Mouse (Mus musculus): ENCODE measurements at regions not wholly inside any gene's neighbourhood (a gene's known extent, or its start where the extent isn't known, plus 50 kb on each side); places are given as distances from the start of the nearest gene placed in this dataset.

GRCm38 (mm10) chr5:52006843-52007242 is 183.5 kb downstream of the Dhx15 start:
- H3K4me3 ChIP-seq (replicated peaks in 1 of 3; ENCODE audit: low read depth in 2 of 3, low read length in 2 of 3, poor library complexity in 1 of 3), result no peak overlapping the region
- H3K79me2 ChIP-seq (replicated peaks; ENCODE audit: control insufficient read depth, extremely low read depth, insufficient read depth, poor library complexity, severe bottlenecking), result no peaks in the 10 kb centered on the region
- no peaks in the 10 kb centered on the region for H3K9me3 ChIP-seq (replicated peaks; ENCODE audit: low read length)
- no peak overlapping the region for H3K9ac ChIP-seq (ENCODE audit: insufficient read depth, low read depth)
- no peaks in the 10 kb centered on the region for H3K27me3 ChIP-seq (replicated peaks)
- H3K4me1 ChIP-seq (ENCODE audit: control insufficient read depth in 1 of 2, insufficient read depth in 2 of 2), result peaks cover 0 to 9% of the 10 kb centered on the region in 2 experiments; a peak in 2 of 4 replicates
- no peak for DNase-seq (ENCODE audit: extremely low read depth)
- no peak overlapping the region for H3K4me2 ChIP-seq (ENCODE audit: insufficient read depth, low read depth, poor library complexity, severe bottlenecking)
- TF ChIP-seq JUN (IDR thresholded peaks at IDR 0.05; ENCODE audit: insufficient read depth, low read depth, low read length) (no peak), IRF4 (IDR thresholded peaks at IDR 0.05; ENCODE audit: low read depth, low read length) (no peak), GABPA (IDR thresholded peaks at IDR 0.05; ENCODE audit: insufficient replicate concordance, low read depth, low read length) (no peak), RAD21 (IDR thresholded peaks at IDR 0.05; ENCODE audit: low read depth, low read length) (no peak)
- no peak overlapping the region for H3K27ac ChIP-seq (ENCODE audit: insufficient read depth, low read depth)
- in situ Hi-C loops (cut with MboI; ENCODE audit: low pct_ligation_motif_present, low pct_unique_long_range_greater_than_20kb, low sequenced_read_pairs), result no loop called here
- H3K36me3 ChIP-seq (replicated peaks in 1 of 2; ENCODE audit: control insufficient read depth in 1 of 2, insufficient read depth in 1 of 2, low read length in 1 of 2), result no peaks in the 10 kb centered on the region
- dilution Hi-C loops (cut with MboI; ENCODE audit: extremely low pct_ligation_motif_present, extremely low pct_unique_long_range_greater_than_20kb, low sequenced_read_pairs), result no loop called here

DNA sequence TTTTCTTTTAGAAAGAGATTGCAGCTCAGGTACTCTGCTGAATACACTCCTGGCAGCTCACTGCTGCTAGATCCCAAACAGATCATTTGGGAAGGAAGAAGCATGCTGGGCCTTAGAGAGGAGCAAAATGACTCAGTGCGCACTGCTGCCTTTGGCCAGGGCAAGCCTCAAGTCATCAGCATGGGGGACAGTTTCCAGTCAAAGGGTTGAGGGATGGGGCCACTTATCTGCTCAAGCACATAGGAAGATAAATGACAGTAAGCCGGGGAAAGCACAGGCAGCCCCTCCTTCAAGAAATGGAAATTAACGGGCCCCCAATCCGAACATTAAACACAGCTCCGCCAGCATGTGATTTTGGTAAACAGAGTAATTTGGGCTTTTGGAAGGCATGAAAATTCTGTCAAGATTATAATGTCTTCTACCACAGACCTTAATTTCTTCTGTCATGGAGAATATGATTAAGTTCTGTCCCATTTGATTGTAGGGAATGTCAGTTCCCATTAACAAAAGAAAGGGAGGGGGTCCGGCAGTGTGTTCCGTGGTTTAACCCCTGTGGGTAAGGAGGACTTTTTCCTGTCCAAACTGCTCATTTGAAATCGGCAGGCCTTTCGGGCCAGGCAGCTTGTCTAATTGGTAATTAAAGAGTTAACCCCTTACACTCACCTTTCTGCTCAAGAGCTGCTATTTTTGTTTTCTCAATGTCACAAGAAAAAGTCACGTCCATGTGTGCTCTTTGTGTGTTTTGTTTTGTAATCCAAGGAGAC is 199.3 kb downstream of the Dhx15 start:
- Histone ChIP-seq H3K9me3 (replicated peaks; ENCODE audit: low read length) (no peaks in the 10 kb centered on the region), H3K27me3 (replicated peaks) (no peaks in the 10 kb centered on the region), H3K27ac (ENCODE audit: insufficient read depth, low read depth) (no peak overlapping the region), H3K4me1 (ENCODE audit: control insufficient read depth in 1 of 2, insufficient read depth in 2 of 2) (peaks cover 0 to 2% of the 10 kb centered on the region in 2 experiments; a peak in 1 of 4 replicates), H3K4me2 (ENCODE audit: insufficient read depth, low read depth, poor library complexity, severe bottlenecking) (no peak overlapping the region), H3K79me2 (replicated peaks; ENCODE audit: control insufficient read depth, extremely low read depth, insufficient read depth, poor library complexity, severe bottlenecking) (no peaks in the 10 kb centered on the region), H3K9ac (ENCODE audit: insufficient read depth, low read depth) (no peak overlapping the region), H3K4me3 (replicated peaks in 1 of 3; ENCODE audit: low read depth in 2 of 3, low read length in 2 of 3, poor library complexity in 1 of 3) (no peak overlapping the region), H3K36me3 (replicated peaks in 1 of 2; ENCODE audit: control insufficient read depth in 1 of 2, insufficient read depth in 1 of 2, low read length in 1 of 2) (no peaks in the 10 kb centered on the region)
- no peak for DNase-seq (ENCODE audit: extremely low read depth)
- dilution Hi-C loops (cut with MboI; ENCODE audit: extremely low pct_ligation_motif_present, extremely low pct_unique_long_range_greater_than_20kb, low sequenced_read_pairs), result no loop called here
- in situ Hi-C loops (cut with MboI; ENCODE audit: low pct_ligation_motif_present, low pct_unique_long_range_greater_than_20kb, low sequenced_read_pairs), result no loop called here
- TF ChIP-seq CTCF (conservative IDR thresholded peaks at IDR 0.05 in 1 of 2, IDR thresholded peaks at IDR 0.05 in 1 of 2; ENCODE audit: low read depth in 2 of 2, low read length in 2 of 2), result no peak
- no peak for TF ChIP-seq RCOR1 (conservative IDR thresholded peaks at IDR 0.05; ENCODE audit: low read depth, low read length)
- no peak for TF ChIP-seq TBP (conservative IDR thresholded peaks at IDR 0.05; ENCODE audit: low read depth, low read length)
- TF ChIP-seq TCF12 (IDR thresholded peaks at IDR 0.05; ENCODE audit: low read depth, low read length), result no peak
- no peak for TF ChIP-seq POLR2AphosphoS2 (IDR thresholded peaks at IDR 0.05; ENCODE audit: low read depth, low read length)
- TF ChIP-seq JUN (IDR thresholded peaks at IDR 0.05; ENCODE audit: insufficient read depth, low read depth, low read length), result no peak
- TF ChIP-seq GABPA (IDR thresholded peaks at IDR 0.05; ENCODE audit: insufficient replicate concordance, low read depth, low read length), result no peak
- TF ChIP-seq ZMIZ1 (IDR thresholded peaks at IDR 0.05; ENCODE audit: low read depth, low read length), result no peak
- TF ChIP-seq HCFC1 (IDR thresholded peaks at IDR 0.05; ENCODE audit: low read depth, low read length), result no peak
- no peak for TF ChIP-seq USF2 (conservative IDR thresholded peaks at IDR 0.05; ENCODE audit: low read depth, low read length)

DNA sequence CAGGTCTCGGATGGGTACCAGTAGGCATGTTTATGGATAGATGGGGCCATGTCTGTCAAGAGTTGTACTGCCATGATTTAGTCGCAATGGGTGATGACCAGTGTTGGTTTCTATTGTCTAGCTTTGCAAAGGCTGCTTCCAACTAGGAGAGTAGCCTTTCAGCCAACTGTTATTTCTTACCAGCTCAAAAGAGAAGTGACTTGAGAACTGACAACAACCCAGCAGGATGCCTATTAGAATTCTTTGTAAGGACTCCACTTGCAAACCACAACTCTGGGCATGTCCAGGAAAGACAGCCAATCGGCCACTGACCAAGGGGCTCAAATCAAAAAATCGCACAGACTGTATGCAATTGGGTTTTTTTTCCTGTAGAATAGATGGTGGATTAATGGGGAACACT is 200.9 kb downstream of the Dhx15 start:
- Histone ChIP-seq H3K4me2 (ENCODE audit: insufficient read depth, low read depth, poor library complexity, severe bottlenecking) (no peak overlapping the region), H3K9ac (ENCODE audit: insufficient read depth, low read depth) (no peak overlapping the region), H3K79me2 (replicated peaks; ENCODE audit: control insufficient read depth, extremely low read depth, insufficient read depth, poor library complexity, severe bottlenecking) (no peaks in the 10 kb centered on the region), H3K4me1 (ENCODE audit: control insufficient read depth in 1 of 2, insufficient read depth in 2 of 2) (peaks cover 0 to 2% of the 10 kb centered on the region in 2 experiments; a peak in 1 of 4 replicates), H3K36me3 (replicated peaks in 1 of 2; ENCODE audit: control insufficient read depth in 1 of 2, insufficient read depth in 1 of 2, low read length in 1 of 2) (no peaks in the 10 kb centered on the region), H3K4me3 (replicated peaks in 1 of 3; ENCODE audit: low read depth in 2 of 3, low read length in 2 of 3, poor library complexity in 1 of 3) (no peak overlapping the region), H3K27ac (ENCODE audit: insufficient read depth, low read depth) (no peak overlapping the region), H3K27me3 (replicated peaks) (no peaks in the 10 kb centered on the region), H3K9me3 (replicated peaks; ENCODE audit: low read length) (no peaks in the 10 kb centered on the region)
- TF ChIP-seq MXI1 (IDR thresholded peaks at IDR 0.05; ENCODE audit: low read depth, low read length) (no peak), ZC3H11A (IDR thresholded peaks at IDR 0.05; ENCODE audit: low read depth, low read length) (no peak), NRF1 (IDR thresholded peaks at IDR 0.05; ENCODE audit: low read depth, low read length) (no peak), MAFK (IDR thresholded peaks at IDR 0.05; ENCODE audit: insufficient replicate concordance, low read length) (no peak), E2F4 (IDR thresholded peaks at IDR 0.05; ENCODE audit: insufficient replicate concordance, low read depth, low read length) (no peak), RAD21 (IDR thresholded peaks at IDR 0.05; ENCODE audit: low read depth, low read length) (no peak), ZKSCAN1 (IDR thresholded peaks at IDR 0.05; ENCODE audit: borderline replicate concordance, low read depth, low read length) (no peak), JUND (conservative IDR thresholded peaks at IDR 0.05; ENCODE audit: low read depth, low read length) (no peak)
- in situ Hi-C loops (cut with MboI; ENCODE audit: low pct_ligation_motif_present, low pct_unique_long_range_greater_than_20kb, low sequenced_read_pairs) (no loop called here), dilution Hi-C loops (cut with MboI; ENCODE audit: extremely low pct_ligation_motif_present, extremely low pct_unique_long_range_greater_than_20kb, low sequenced_read_pairs) (no loop called here)
- DNase-seq (ENCODE audit: extremely low read depth), result no peak
